Mouse (Mus musculus): ENCODE measurements at regions not wholly inside any gene's neighbourhood (a gene's known extent, or its start where the extent isn't known, plus 50 kb on each side); places are given as distances from the start of the nearest gene placed in this dataset.

DNA sequence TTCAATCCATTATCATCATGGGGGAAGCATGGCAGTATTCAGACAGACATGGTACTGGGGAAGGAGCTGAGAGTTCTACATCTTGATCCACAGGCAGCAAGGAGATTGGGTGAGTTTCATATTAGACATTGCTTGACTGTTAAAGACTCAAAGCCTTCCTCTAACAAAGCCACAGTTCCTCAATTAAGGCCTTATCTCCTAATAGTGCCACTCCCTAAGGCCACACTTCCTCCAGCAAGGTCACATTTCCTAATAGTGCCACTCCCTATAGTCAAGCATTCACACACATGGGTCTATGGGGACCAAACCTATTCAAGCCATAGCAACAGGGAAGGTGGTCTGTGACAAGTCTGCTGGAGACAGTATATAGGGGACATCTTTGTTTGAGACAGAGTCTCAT lies 115.9 kb upstream of the Zfp64 start:
- ATAC-seq (replicated peaks; ENCODE audit: low read depth, poor library complexity, severe bottlenecking), result no peak

DNA sequence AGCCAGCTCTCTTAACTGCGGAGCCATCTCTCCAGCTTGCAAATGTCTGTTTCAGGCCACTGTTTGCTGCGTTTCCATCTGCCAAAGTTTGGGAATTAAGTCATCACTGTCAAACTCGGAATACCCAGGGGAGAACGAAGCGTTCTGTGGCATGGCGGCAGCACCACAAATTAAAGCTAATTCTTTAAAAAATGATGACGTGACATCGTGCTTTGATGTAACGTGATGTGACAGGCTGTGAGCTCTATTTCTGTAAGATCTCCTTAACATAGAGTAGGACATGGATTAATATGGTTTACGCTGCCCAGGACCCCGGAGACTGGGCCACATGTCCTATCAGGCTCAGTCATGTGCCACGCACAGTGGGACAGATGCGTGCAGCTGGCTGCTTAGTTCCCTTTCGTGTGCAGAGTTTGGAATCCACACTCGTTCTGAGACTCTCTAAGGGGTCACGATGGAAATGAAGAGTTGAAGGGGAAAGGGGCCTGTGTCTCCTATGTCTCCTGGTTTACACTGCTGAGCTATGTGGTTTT lies 109.8 kb upstream of the Zfp64 start:
- no peak for ATAC-seq (replicated peaks; ENCODE audit: low read depth, poor library complexity, severe bottlenecking)

DNA sequence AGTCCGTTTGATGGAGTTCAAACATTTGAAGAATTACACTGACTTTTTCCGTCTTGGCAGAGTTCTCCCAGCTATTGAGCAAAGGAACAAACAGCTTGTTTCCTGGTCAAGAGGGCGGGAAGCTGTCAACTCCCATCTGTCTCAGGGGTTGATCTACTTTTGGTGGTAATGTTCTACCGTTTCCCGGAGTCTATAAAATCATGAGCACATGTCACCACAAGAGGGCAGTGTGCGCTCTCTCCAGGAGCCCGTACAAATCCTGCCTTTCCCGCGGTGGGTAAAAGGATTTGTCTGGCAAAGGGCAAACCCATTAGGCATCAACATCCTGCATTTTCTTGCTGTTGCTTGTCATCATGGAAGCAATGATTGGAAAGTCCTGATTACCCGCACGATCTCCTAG lies 106.1 kb upstream of the Zfp64 start:
- ATAC-seq (replicated peaks; ENCODE audit: low read depth, poor library complexity, severe bottlenecking), result peak; percentile 89

DNA sequence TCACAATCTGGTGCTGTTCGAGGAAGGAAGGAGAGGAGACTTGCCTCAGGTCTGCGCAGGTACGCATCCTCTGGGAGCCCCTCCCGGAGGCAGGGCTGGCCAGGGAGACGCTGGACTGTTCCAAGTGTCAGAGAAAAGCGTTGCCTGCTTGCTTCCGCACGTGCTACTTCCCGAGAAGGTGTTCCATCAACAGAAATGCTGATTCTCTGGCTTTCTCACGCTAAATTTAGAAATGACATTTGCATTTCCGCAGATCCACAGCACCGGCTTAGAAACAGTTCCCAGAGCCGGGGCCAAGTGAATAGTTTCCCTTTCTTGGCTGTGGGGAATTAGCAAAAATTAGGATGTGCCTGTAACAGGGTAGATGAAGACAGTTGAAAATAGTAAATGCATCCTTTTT lies 105.1 kb upstream of the Zfp64 start:
- ATAC-seq (replicated peaks; ENCODE audit: low read depth, poor library complexity, severe bottlenecking), result no peak

DNA sequence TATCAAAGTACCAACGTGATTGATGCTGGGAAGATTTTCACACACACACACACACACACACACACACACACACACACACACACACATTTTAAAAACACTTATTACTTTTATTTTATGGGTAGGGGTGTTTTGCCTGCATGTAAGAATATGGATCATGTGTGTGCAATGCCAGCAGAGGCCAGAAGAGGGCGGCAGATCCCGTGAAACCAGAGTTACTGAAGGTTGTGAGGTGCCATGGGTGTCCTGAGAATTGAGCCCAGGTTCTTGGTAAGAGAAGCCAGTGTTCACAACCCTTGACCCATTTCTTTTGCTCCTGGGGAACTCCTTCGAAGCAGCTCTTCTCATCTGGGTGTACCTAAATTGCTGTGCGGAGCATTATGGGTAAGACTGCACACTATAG lies 102.4 kb upstream of the Zfp64 start:
- ATAC-seq (replicated peaks; ENCODE audit: low read depth, poor library complexity, severe bottlenecking), result no peak

DNA sequence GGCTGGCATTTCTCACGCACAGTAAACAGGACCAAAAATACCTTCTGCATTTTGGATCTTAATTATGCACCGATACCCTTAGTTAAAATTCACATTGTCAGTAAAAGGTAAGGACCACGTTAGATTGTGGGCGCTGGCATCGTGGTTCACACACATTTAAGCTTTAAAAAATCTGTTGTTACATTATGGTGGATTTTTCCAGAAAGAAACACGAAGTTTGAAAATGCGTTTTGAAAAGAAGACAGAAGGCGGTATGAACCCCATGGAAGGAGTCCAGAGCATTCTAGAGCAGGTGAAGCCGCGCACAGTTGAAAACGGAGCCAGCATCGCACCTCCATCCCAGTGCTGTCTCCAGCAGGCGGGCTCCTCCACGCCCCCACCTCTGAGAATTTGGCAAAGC lies 94.6 kb upstream of the Zfp64 start:
- no peak for ATAC-seq (replicated peaks; ENCODE audit: low read depth, poor library complexity, severe bottlenecking)

DNA sequence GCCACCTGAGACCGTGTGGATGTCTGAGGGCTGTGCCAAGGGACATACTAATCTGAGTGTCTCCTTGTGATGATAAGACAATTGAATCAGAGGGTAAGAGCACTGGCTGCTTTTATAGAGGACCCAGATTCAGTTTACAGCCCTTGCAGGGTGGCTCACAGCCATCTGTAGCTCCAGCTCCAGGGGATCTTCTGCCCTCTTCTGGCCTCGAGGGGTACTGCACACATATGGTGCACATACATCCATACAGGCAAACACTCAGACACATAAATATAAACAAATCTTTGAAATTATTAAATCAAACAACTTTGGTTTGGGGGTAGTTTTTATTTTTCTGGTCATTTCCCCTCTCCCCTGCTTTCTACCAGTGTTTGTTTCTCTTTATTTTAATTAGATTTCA lies 86.4 kb upstream of the Zfp64 start:
- ATAC-seq (replicated peaks; ENCODE audit: low read depth, poor library complexity, severe bottlenecking), result no peak

DNA sequence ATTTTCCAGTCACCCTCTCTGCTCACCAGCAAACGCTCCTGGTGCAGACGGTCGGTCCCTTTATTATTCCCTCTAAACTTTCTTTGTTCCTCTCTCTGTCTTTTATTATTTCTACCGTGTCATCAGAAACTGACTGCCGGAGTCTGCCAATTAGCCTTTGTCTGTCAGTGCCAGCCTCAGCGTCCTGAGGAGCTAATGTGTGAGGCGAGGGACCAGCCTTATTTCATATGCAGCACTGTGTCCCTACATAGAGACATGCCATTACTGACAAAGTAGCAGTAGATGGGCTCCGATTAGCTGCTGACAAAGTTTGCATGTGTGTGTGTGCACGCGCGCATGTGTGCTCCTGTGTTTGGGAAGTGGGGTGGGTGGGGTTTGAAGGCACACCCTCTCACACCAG lies 82.6 kb upstream of the Zfp64 start:
- no peak for ATAC-seq (replicated peaks; ENCODE audit: low read depth, poor library complexity, severe bottlenecking)

DNA sequence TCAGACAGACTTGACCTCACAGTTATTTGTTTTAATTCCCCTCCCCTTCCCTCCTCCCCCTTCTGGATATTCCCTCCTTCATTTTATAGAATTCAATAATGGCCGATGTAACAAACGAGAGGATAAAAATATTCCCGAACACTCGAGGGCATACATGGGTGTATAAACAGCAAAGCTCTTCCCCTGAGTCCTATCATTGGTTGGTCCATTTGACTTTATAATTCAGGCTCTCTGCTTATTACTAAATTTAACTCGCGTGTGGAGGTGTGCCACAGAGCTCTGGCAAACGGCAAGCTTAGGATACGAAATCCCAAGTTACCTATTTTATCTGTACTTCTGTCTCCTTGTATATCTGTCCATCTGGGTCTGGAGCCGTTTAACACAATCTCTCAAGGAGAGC lies 82.1 kb upstream of the Zfp64 start:
- ATAC-seq (replicated peaks; ENCODE audit: low read depth, poor library complexity, severe bottlenecking), result no peak

DNA sequence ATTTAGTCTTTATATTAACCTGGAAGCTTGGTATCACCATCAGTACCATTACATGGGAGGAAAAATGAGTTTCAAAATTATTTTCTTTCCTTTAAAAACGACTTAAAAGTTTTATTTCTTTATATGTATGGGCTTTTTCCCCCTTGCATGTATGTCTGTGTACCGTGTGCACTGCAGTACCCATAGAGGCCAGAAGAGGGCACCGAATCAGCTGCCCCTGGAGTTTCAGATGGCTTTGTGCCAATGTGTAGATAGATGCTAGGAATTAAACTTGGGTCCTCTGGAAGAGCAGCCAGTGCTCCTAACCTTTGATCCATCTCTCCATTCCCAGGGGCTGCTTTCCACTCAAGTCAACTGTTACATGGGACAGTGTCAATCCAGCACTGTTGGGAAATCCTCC lies 79.9 kb upstream of the Zfp64 start:
- no peak for ATAC-seq (replicated peaks; ENCODE audit: low read depth, poor library complexity, severe bottlenecking)

DNA sequence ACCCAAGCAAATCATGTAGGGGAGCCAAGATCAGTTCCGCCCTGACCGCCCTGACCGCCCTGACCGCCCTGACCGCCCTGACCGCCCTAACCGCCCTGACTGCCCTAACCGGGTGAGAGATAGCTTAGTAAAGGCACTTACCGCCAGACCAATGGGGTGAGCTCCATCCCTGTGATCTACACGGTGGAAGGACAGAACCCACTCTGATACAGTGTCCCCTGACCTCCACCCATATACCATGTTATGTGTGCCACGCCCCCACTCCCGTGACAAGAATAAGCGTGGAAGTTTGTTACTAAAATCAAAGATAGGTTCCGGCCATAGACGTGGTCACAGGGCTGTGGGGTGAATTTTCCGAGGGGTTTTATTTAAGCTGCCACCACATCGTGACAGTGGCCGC lies 78.6 kb upstream of the Zfp64 start:
- no peak for ATAC-seq (replicated peaks; ENCODE audit: low read depth, poor library complexity, severe bottlenecking)

DNA sequence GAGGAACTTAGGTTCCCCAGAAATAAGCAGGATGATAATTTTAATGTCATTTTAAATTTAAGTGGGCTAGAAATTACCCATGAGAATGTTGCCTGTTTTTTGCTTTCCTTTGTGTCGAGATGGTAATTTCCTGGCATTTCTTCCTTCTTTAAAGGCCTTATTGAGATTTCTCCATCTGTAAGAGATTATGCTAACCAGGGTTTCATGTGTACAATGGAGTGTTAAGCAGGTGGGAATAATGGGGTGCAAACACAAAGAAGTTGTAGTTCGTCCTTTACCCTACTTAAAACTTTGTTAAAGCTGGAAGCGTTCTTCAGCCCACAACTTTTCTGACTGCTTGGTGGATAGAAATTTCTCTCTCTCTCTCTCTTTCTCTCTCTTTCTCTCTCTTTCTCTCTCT lies 77.8 kb upstream of the Zfp64 start:
- ATAC-seq (replicated peaks; ENCODE audit: low read depth, poor library complexity, severe bottlenecking), result no peak

DNA sequence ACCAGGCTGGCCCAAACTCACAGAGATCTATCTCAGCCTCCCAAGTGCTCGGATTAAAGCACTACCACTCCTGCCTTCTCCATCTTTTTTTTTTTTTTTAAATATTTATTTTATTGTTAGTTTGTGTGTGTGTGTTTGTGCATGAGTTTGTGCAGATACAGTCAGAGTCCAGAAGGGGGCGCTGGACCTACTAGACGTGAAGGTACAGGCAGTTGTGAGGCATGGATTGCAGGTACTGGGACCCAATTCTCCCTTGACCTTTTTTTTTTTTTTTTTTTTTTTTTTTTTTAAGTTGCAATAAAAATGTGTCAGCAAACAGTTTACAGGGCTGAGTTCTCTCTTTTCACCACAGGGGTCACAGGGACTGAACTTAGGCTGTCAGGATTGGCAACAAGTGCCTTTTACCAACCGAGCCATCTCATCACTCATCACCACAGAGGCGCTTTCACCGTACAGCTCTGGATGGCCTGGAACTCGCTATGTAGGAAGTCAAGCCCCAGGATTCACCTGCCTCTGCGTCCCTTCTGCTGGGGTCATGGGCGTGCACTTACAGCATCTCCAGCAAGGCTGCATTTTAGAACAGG lies 73.2 kb upstream of the Zfp64 start:
- no peak for ATAC-seq (replicated peaks; ENCODE audit: low read depth, poor library complexity, severe bottlenecking)

DNA sequence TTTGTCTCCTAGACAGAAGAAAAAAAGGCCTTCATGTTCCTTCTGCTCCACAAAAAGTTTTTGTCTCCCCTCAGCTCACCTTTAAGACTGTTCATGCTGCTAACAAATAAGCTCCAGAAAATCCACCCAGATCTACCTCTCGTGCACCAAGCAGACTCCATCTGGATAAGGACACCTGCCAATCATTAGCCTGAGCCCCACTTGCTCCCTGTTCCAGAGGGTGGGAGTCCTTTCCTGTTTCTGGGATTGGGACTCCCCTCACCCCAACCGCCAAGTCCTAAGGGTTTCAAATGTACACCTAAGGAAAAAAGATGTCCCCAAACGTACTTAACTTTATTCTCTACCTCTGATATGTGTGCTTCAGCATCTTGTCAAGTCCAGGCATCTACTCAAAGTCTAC lies 63.6 kb upstream of the Zfp64 start:
- no peak for ATAC-seq (replicated peaks; ENCODE audit: low read depth, poor library complexity, severe bottlenecking)

DNA sequence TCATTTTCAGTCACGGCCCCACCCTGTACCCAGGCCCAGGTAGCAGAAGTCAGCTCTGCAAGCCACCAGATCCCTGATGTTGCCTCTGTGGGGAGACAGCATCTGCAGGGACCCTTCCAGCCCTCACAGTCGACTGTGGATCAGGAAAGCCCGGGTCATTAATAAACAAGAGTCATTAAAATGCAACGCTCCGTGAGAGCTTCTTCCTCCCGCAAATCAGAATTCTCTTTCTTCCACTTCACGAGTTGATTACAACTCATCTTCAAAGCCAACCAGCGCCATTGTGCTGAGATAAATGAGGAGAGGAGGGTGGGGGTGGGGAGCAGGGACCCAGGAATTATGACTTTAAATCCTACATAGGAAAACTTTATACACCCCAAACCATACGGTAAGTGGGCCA lies 54.9 kb upstream of the Zfp64 start:
- ATAC-seq (replicated peaks; ENCODE audit: low read depth, poor library complexity, severe bottlenecking), result no peak

DNA sequence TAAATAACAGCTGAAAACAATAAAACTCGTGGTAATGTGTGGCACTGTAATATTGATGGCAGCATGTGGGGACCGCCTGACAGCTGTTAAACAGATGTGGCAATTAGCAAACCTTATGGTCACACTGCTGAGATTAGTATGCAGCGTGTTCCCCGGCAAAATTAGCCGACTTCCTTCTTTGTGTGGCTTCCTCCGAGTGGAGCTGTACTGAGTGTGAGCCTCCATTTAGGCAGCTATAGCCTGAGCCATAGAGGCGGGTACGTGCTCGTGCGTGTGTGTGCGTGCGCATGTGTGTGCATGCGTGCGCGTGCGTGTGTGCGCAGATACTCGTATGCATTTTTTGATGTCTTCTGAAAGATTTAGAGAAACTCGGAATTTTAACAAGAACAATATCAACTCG lies 53.4 kb upstream of the Zfp64 start:
- peak; percentile 74 for ATAC-seq (replicated peaks; ENCODE audit: low read depth, poor library complexity, severe bottlenecking)

DNA sequence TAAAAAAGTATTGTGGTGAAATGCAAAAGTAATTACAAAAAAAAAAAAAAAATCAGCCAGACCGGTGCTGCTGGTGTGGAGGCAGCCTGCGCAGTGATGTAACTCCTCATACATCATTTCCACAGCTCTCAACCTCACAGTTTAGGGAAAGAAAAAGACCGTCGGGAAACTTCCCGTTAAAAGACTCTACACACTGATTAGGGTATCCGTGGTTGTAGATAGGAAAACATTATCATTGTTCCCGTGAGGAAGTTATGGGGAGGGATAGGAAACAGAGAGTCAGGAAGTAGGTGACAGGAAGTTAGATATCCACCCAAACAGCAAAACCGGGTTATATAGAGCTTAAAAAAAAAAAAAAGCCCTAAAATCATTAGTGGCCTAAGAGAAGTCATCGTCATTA lies 52.9 kb upstream of the Zfp64 start:
- 0 out of 2 replicates have a peak, but pooled peaks have one; percentile 29 for ATAC-seq (replicated peaks; ENCODE audit: low read depth, poor library complexity, severe bottlenecking)

DNA sequence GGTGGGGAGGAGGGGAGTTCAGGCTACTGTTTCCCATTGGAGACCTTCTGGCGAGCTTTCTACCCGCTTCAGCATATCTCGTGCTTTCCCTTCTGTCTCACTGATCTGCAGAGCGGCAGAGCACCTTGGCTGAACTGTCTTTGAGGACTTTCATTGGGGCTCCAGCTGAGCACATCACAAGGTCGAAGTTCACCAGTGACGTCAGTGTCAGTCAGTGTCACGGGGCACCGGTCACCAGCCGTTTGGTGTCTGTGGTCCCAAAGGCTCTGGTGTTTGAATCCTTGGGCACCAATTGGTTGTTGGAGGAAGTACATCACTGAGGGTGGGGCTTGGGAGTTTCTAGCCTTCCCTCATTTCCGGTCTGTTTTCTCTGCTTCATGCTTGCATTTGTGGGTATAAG lies 51.2 kb upstream of the Zfp64 start:
- no peak for ATAC-seq (replicated peaks; ENCODE audit: low read depth, poor library complexity, severe bottlenecking)

DNA sequence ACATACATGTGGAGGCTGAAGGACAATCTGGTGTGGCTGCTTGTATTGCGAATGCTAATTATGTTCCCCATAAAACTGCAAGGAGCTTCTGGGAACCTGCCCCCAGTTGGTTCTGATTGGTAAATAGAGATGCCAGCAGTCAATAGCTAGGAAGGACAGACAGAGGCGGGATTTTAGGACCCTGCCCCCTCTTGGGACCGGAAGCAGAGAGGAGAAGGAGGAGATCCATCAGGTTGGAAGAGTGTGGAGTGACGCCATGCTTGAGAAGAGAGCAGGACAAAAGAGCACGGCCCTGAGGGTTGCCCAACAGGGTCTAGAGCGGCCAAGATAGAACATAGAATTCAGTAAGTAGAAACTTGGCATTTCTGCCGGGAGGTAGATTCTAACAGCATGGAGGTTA lies 50.4 kb upstream of the Zfp64 start:
- no peak for ATAC-seq (replicated peaks; ENCODE audit: low read depth, poor library complexity, severe bottlenecking)

Data from common myeloid progenitor, adult 5-6 weeks (primary cell).